Mouse (Mus musculus) forebrain, embryonic 10.5 days (tissue): ENCODE measurements around the gene Cfap70. TPM values are rescaled to one million over a fixed set of nuclear protein-coding genes. Genes with fewer than 3 reads are reported as not detected.
A peak's percentile ranks its signal among the peaks of the same experiment; 100 is the strongest.

Experiments
- DNase-seq: peaks from one replicate; pipeline ENCODE4 v3.0.0-alpha.2; 2017; ENCODE audit warnings: low spot score; ENCODE audit errors: extremely low spot score
- H3K27ac ChIP-seq: fragments of 300-500 bp; sonication (generic); 2 replicates; pipeline ENCODE4 v1.5.1; 2016; ENCODE audit warnings: mild to moderate bottlenecking
- H3K27me3 ChIP-seq: fragments of 300-500 bp; sonication (generic); 2 replicates; pipeline ENCODE4 v1.6.1; 2016; ENCODE audit warnings: mild to moderate bottlenecking; ENCODE audit not compliant: poor library complexity, severe bottlenecking
- H3K36me3 ChIP-seq: fragments of 300-500 bp; sonication (generic); replicated peaks from 2 replicates; pipeline ENCODE4 v1.6.1; 2016; ENCODE audit warnings: mild to moderate bottlenecking, moderate library complexity
- H3K4me1 ChIP-seq: fragments of 300-500 bp; sonication (generic); 2 replicates; pipeline ENCODE4 v1.6.1; 2016
- H3K4me3 ChIP-seq: fragments of 300-500 bp; sonication (generic); 2 replicates; pipeline ENCODE4 v1.5.1; 2016; ENCODE audit warnings: mild to moderate bottlenecking, moderate library complexity
- H3K9me3 ChIP-seq: fragments of 300-500 bp; sonication (generic); 2 replicates; pipeline ENCODE4 v1.6.1; 2016; ENCODE audit warnings: mild to moderate bottlenecking, moderate library complexity
- WGBS: fragments of 180-500 bp; shearing (Covaris S2); methylation state at CpG from one replicate; pipeline ENCODE4 v1.1.7; 2016; 5-methylcytosine and 5-hydroxymethylcytosine counted together
- polyA plus RNA-seq: library from polyadenylated mRNA; unstranded; fragments of >200 nt; fragmentation: Nextera tagmentation; extraction: Ambion mirVana; gene quantifications from 2 replicates; pipeline ENCODE4 v1.2.1, GENCODE M21; 2016

The Cfap70 gene
- polyA plus RNA-seq, 1 experiment from 2014 or later, result 1.3 TPM

- H3K27me3 ChIP-seq, result no peaks in the 10 kb centered on the region
Observed at GRCm38 (mm10) chr14:20368271-20368670, 83.8 kb downstream of the Cfap70 start.

DNA sequence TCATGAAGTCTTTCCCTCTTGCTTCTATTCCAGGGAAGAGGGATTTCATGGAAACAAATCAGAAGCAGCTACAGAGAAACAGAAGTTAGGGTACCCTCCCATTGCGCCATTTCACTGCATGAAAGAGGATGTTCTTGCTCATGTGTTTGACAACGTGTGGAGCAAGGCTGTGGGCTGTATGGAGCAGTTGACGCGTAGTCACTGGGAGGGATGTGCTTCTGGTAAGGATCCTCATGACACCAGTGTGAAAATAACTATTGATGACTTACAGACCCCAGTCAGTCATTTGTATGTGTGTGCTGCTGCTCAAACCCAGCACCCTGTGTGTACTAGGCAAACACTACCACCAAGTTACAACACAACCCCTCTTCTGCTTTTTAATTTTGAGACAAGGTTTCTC is 88.8 kb downstream of the Cfap70 start:
- H3K27ac ChIP-seq, result no peak overlapping the region
- no peak for DNase-seq
- H3K36me3 ChIP-seq, result peaks cover 98% of the 10 kb centered on the region
- no peaks in the 10 kb centered on the region for H3K9me3 ChIP-seq
- no peak overlapping the region for H3K4me3 ChIP-seq
- no peaks in the 10 kb centered on the region for H3K27me3 ChIP-seq
- 92% methylated on average over 4 of the region's 4 CpGs for whole genome bisulfite sequencing
- H3K4me1 ChIP-seq, result no peaks in the 10 kb centered on the region

More at GRCm38 (mm10) chr14:20368271-20368670, 83.8 kb downstream of the Cfap70 start:
- Histone ChIP-seq H3K4me3 (no peak overlapping the region), H3K27ac (no peak overlapping the region), H3K4me1 (no peaks in the 10 kb centered on the region), H3K9me3 (no peaks in the 10 kb centered on the region), H3K36me3 (peaks cover 96% of the 10 kb centered on the region)
- no peak for DNase-seq
- WGBS, result 89% methylated on average over 3 of the region's 3 CpGs

GRCm38 (mm10) chr14:20347991-20348541 is 104.0 kb downstream of the Cfap70 start, which contains the start of the genes Ecd and Fam149b:
Gene Ecd, minus strand, starts transcription at chr14:20348121.
Gene Fam149b, plus strand, starts transcription at chr14:20348162.
- peak; percentile 92 for DNase-seq
- Histone ChIP-seq H3K4me3 (peak within 1 kb of the TSS; percentile 84), H3K27me3 (no peaks in the 10 kb centered on the region), H3K4me1 (peaks cover 20% of the 10 kb centered on the region), H3K36me3 (peaks cover 52% of the 10 kb centered on the region), H3K9me3 (no peaks in the 10 kb centered on the region), H3K27ac (peak within 1 kb of the TSS; percentile 97)
- under 1% methylated on average over 42 of the region's 42 CpGs for WGBS

DNA sequence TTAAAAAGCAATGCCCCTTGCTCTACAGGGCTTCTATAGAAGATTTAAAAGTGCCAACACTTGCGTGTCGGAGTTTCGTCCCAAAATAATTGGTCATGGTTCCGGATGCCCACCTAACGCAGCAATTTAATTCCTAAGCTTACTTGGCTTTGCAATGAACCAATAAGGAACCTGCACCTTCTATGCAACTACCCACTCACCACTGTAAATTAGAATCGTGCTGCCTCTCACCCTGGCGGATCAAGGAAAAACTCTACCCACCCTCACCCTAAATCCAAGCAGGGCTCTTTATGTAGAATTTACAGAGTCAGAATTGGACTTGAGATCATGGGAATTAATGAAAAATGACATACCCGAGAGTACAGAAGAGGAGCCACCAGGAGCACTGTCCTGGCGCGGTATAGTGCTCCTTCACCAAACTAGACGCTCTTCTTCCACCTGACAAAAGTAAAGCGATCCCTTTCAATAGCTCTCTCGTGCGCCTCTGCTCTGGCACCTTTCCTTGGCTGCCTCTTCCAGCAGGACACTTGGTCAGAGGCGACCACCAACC is 104.5 kb downstream of the Cfap70 start:
- peak overlapping the region; percentile 84 for H3K4me3 ChIP-seq
- no peaks in the 10 kb centered on the region for H3K27me3 ChIP-seq
- DNase-seq, result no peak
- H3K36me3 ChIP-seq, result peaks cover 51% of the 10 kb centered on the region
- 5% methylated on average over 15 of the region's 15 CpGs for WGBS
- peaks cover 20% of the 10 kb centered on the region for H3K4me1 ChIP-seq
- H3K27ac ChIP-seq, result peak overlapping the region; percentile 97
- no peaks in the 10 kb centered on the region for H3K9me3 ChIP-seq

- no peak overlapping the region for H3K4me3 ChIP-seq
- H3K27ac ChIP-seq, result no peak overlapping the region
- H3K9me3 ChIP-seq, result no peaks in the 10 kb centered on the region
- H3K4me1 ChIP-seq, result peaks cover 20% of the 10 kb centered on the region
- DNase-seq, result no peak
- 92% methylated on average over 9 of the region's 9 CpGs for WGBS
- H3K36me3 ChIP-seq, result peaks cover 53% of the 10 kb centered on the region
- no peaks in the 10 kb centered on the region for H3K27me3 ChIP-seq
Observed at GRCm38 (mm10) chr14:20345885-20346284, 106.1 kb downstream of the Cfap70 start.

Other genes with a start within 250 kb of the Cfap70 start
- gene Kcnk16, start 183.0 kb downstream of the Cfap70 start, polyA plus RNA-seq, result not detected in 2 replicates
- gene Nudt13, start 157.5 kb downstream of the Cfap70 start, polyA plus RNA-seq, result 9.9 and 12.0 TPM in 2 replicates
- 79.2 and 81.1 TPM in 2 replicates for gene Ecd, start 104.1 kb downstream of the Cfap70 start, polyA plus RNA-seq
- gene Fam149b, start 104.1 kb downstream of the Cfap70 start, polyA plus RNA-seq, result 45.7 and 48.3 TPM in 2 replicates
- gene Dnajc9, start 63.3 kb downstream of the Cfap70 start, polyA plus RNA-seq, result 374 and 381 TPM in 2 replicates
- gene Mrps16, start 58.6 kb downstream of the Cfap70 start, polyA plus RNA-seq, result 78.0 and 78.5 TPM in 2 replicates
- gene Anxa7, start 27.9 kb upstream of the Cfap70 start, polyA plus RNA-seq, result 18.7 and 18.8 TPM in 2 replicates
- gene Mss51, start 44.7 kb upstream of the Cfap70 start, polyA plus RNA-seq, result 1.3 TPM in 2 replicates
- gene Ppp3cb, start 94.3 kb upstream of the Cfap70 start, polyA plus RNA-seq, result 44.7 and 48.5 TPM in 2 replicates
- gene Usp54, start 188.8 kb upstream of the Cfap70 start, polyA plus RNA-seq, result 15.4 and 16.5 TPM in 2 replicates
- 0.12 and 0.15 TPM in 2 replicates for gene Myoz1, start 204.3 kb upstream of the Cfap70 start, polyA plus RNA-seq
- gene Synpo2l, start 216.1 kb upstream of the Cfap70 start, polyA plus RNA-seq, result 0.22 and 0.25 TPM in 2 replicates
- 101 and 105 TPM in 2 replicates for gene Sec24c, start 222.1 kb upstream of the Cfap70 start, polyA plus RNA-seq
- 15.7 and 16.0 TPM in 2 replicates for gene Fut11, start 242.7 kb upstream of the Cfap70 start, polyA plus RNA-seq